Comparison of ENCODE assay signal across 18 mouse cellular contexts in the genomic region with DNA sequence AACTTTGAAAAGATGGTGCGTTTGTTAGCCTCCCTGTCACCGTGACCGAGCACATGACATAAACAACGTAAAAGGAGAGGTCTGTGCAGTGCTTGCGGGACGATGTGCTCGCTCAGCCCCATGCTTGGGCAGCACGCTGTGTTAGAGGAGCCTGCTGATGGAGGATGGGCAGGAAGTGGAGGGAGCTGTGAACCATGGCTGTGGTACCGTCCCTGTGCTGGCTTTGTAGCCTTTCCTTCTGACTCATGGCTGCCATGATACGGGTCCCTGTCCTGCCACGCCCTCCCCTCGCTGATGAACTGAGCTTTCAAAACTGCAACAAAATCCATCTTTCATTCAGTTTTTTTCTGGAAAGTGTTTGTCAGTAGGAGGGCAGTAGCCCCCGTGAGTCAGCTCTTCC. TPM values are rescaled to one million over a fixed set of nuclear protein-coding genes. Genes with fewer than 3 reads are reported as not detected.
A peak's percentile ranks its signal among the peaks of the same experiment; 100 is the strongest.
DNase-seq lines count a peak whose midpoint lies in the region; ATAC-seq and TF ChIP-seq lines count a peak whose summit lies in the region.
"Had no signal": no experiment of that assay in that cellular context is flagged by ENCODE, and none has a peak within 500 bp of the region (broad histone marks: within the 10 kb centered on the region; RNA-seq: fewer than 3 reads in every experiment).

No protein-coding gene starts in this region.

- no peak overlapping the region for H3K9ac ChIP-seq in hindbrain, postnatal 0 days (replicated peaks; ENCODE audit: low read length)
- H3K9ac ChIP-seq: embryonic facial prominence, embryonic 12.5 days; forebrain, embryonic 15.5 days; heart, embryonic 15.5 days had no signal

- TF ChIP-seq CTCF in hindbrain, postnatal 0 days (IDR thresholded peaks at IDR 0.05; ENCODE audit: low read depth), result no peak

- WGBS in hindbrain, postnatal 0 days, result 85% methylated on average over 13 of the region's 13 CpGs
- 92% methylated on average over 13 of the region's 13 CpGs for WGBS in hindbrain, embryonic 10.5 days

- H3K27me3 ChIP-seq in hindbrain, postnatal 0 days (ENCODE audit: insufficient read depth, low read length), result no peaks in the 10 kb centered on the region
- H3K27me3 ChIP-seq in hindbrain, embryonic 10.5 days (ENCODE audit: insufficient read depth, poor library complexity, severe bottlenecking), result no peaks in the 10 kb centered on the region
- H3K27me3 ChIP-seq: embryonic facial prominence, embryonic 12.5 days; forebrain, embryonic 15.5 days; heart, embryonic 15.5 days had no signal

- peaks cover 4% of the 10 kb centered on the region; the same call in 1 of the 2 replicates for H3K4me1 ChIP-seq in hindbrain, postnatal 0 days (ENCODE audit: insufficient read depth, low read length)
- H3K4me1 ChIP-seq in hindbrain, embryonic 10.5 days (replicated peaks), result no peaks in the 10 kb centered on the region
- H3K4me1 ChIP-seq: forebrain, embryonic 15.5 days had no signal

- H3K4me2 ChIP-seq in hindbrain, postnatal 0 days (ENCODE audit: low read depth, low read length), result no peak overlapping the region
- H3K4me2 ChIP-seq: embryonic facial prominence, embryonic 12.5 days; forebrain, embryonic 15.5 days; heart, embryonic 11.5 days; heart, embryonic 15.5 days had no signal

- H3K27ac ChIP-seq in hindbrain, postnatal 0 days, result no peak overlapping the region
- no peak overlapping the region for H3K27ac ChIP-seq in hindbrain, embryonic 10.5 days
- H3K27ac ChIP-seq: embryonic facial prominence, embryonic 12.5 days; forebrain, embryonic 15.5 days; heart, adult 2 months; heart, embryonic 15.5 days had no signal

- intact Hi-C loops in gastrocnemius, postnatal 36 days (cut with DNase I), result no loop called here

- H3K4me3 ChIP-seq in hindbrain, postnatal 0 days (ENCODE audit: low read length), result no peak overlapping the region
- H3K4me3 ChIP-seq in hindbrain, embryonic 10.5 days, result no peak overlapping the region
- H3K4me3 ChIP-seq: embryonic facial prominence, embryonic 12.5 days; forebrain, embryonic 15.5 days; heart, adult 2 months; heart, embryonic 15.5 days had no signal

- peak; percentile 36; the same call in 1 of the 2 replicates for ATAC-seq in hindbrain, postnatal 0 days
- ATAC-seq: forebrain, embryonic 15.5 days had no signal

- no peak for DNase-seq in hindbrain, postnatal 0 days (ENCODE audit: low spot score)
- DNase-seq in hindbrain, embryonic 10.5 days (ENCODE audit: low spot score), result no peak
- peak; percentile 7 for DNase-seq in A20 (ENCODE audit: low read depth, low spot score)
- DNase-seq in CD4-positive, CD25-positive, alpha-beta regulatory T cell, adult 2 months (ENCODE audit: low read depth, low spot score), result peak; percentile 32
- peak; percentile 28 for DNase-seq in induced T-regulatory cell, adult 2 months (ENCODE audit: low read depth)
- no peak for DNase-seq in gastrocnemius, postnatal 36 days
- DNase-seq in adrenal gland, adult 8-10 months, result no peak
- DNase-seq: adrenal gland, postnatal 10 days; cerebellum, adult 11-12 months; cerebellum, adult 9-10 months; gastrocnemius, postnatal 10 days; heart, adult 2 months; heart, postnatal 14 days; kidney, adult 11 months had no signal

- no peaks in the 10 kb centered on the region for H3K36me3 ChIP-seq in hindbrain, postnatal 0 days (ENCODE audit: insufficient read depth, low read length)
- peaks cover 10% of the 10 kb centered on the region for H3K36me3 ChIP-seq in hindbrain, embryonic 10.5 days
- H3K36me3 ChIP-seq: forebrain, embryonic 15.5 days had no signal

- no peaks in the 10 kb centered on the region for H3K9me3 ChIP-seq in hindbrain, postnatal 0 days (ENCODE audit: low read length)
- no peaks in the 10 kb centered on the region; the same call in 1 of the 2 replicates for H3K9me3 ChIP-seq in hindbrain, embryonic 10.5 days
- H3K9me3 ChIP-seq: forebrain, embryonic 15.5 days; heart, embryonic 15.5 days had no signal

RNA-seq across cellular contexts. Expression of gene Dap, which starts 15.6 kb away (rescaled TPM):
- 17.6 and 39.0 TPM in 2 replicates for total RNA-seq in hindbrain, postnatal 0 days (2014; rRNA removed)
- polyA plus RNA-seq in hindbrain, postnatal 0 days (2015; fragmentation: Nextera tagmentation; extraction: Ambion mirVana), result 26.5 and 29.5 TPM in 2 replicates
- polyA plus RNA-seq in hindbrain, embryonic 10.5 days (2016; fragmentation: Nextera tagmentation; extraction: Ambion mirVana), result 38.3 and 41.9 TPM in 2 replicates
- total RNA-seq in gastrocnemius, postnatal 36 days (2021), result 1 to 10 TPM; 8.8 to 9.9 TPM
- 100 to 1,000 TPM in 2 of 4 experiments, 10 to 100 TPM in 2; 92.0 to 108 (median 97.8) TPM for total RNA-seq in adrenal gland, adult 8-10 months (2022)

Comparison
In these comparisons a context has a peak if more than half of its experiments do, and no peak if none do; other contexts are left out.
1. DNase-seq: peak in A20 (single experiment), CD4-positive, CD25-positive, alpha-beta regulatory T cell, adult 2 months (single experiment) and induced T-regulatory cell, adult 2 months (single experiment); none in hindbrain, postnatal 0 days (single experiment), hindbrain, embryonic 10.5 days (single experiment), gastrocnemius, postnatal 36 days (0 of 2) and adrenal gland, adult 8-10 months (single experiment).